Mouse (Mus musculus) hindbrain, embryonic 14.5 days (tissue): ENCODE results near the gene Itpr3. TPM values are rescaled to one million over a fixed set of nuclear protein-coding genes. Genes with fewer than 3 reads are reported as not detected.

Experiments
- ATAC-seq: fragments of 200-750 bp; cut with Nextera tagmentation; 2 replicates; pipeline ENCODE4 v1.8.0; 2017; ENCODE audit warnings: moderate number of reproducible peaks, mild to moderate bottlenecking, moderate TSS enrichment, moderate library complexity; ENCODE audit not compliant: low FRiP score
- DNase-seq: peaks from one replicate; pipeline ENCODE4 v3.0.0-alpha.2; 2015; ENCODE audit warnings: low spot score
- H3K27ac ChIP-seq: fragments of 300-500 bp; sonication (generic); 2 replicates; pipeline ENCODE4 v1.5.1; 2014; ENCODE audit warnings: mild to moderate bottlenecking, moderate library complexity
- H3K27me3 ChIP-seq: fragments of 300-500 bp; sonication (generic); 2 replicates; pipeline ENCODE4 v1.6.1; 2014; ENCODE audit warnings: mild to moderate bottlenecking, low read length, mixed read lengths; ENCODE audit not compliant: control insufficient read depth, insufficient read depth
- H3K36me3 ChIP-seq: fragments of 300-500 bp; sonication (generic); replicated peaks from 2 replicates; pipeline ENCODE4 v1.6.1; 2014; ENCODE audit not compliant: control insufficient read depth, insufficient read depth
- H3K4me1 ChIP-seq: fragments of 300-500 bp; sonication (generic); replicated peaks from 2 replicates; pipeline ENCODE4 v1.6.1; 2014; ENCODE audit warnings: antibody characterized with exemption, low read length, mixed read lengths; ENCODE audit not compliant: control insufficient read depth, insufficient read depth
- H3K4me2 ChIP-seq: fragments of 300-500 bp; sonication (generic); replicated peaks from 2 replicates; pipeline ENCODE4 v1.6.1; 2014; ENCODE audit warnings: mild to moderate bottlenecking, moderate library complexity
- H3K4me3 ChIP-seq: fragments of 300-500 bp; sonication (generic); replicated peaks from 2 replicates; pipeline ENCODE4 v1.5.1; 2014; ENCODE audit warnings: mild to moderate bottlenecking, low read length
- H3K9ac ChIP-seq: fragments of 300-500 bp; sonication (generic); 2 replicates; pipeline ENCODE4 v1.6.1; 2014
- H3K9me3 ChIP-seq: fragments of 300-500 bp; sonication (generic); 2 replicates; pipeline ENCODE4 v1.6.1; 2016; ENCODE audit warnings: low read length; ENCODE audit not compliant: control insufficient read depth
- WGBS: fragments of 180-500 bp; shearing (Covaris S2); extraction: QIAGEN DNeasy Blood & Tissue Kit; methylation state at CpG from one replicate; pipeline ENCODE4 v1.1.7; 2014; 5-methylcytosine and 5-hydroxymethylcytosine counted together
- microRNA-seq: library from miRNA; unstranded; fragments of <30 nt; microRNA quantifications from one replicate; pipeline ENCODE4, GENCODE M21; 2016
- polyA plus RNA-seq: library from polyadenylated mRNA; unstranded; fragments of >200 nt; fragmentation: Nextera tagmentation; extraction: Ambion mirVana; gene quantifications from 2 replicates; pipeline ENCODE4 v1.2.1, GENCODE M21; 2014

The Itpr3 gene
- polyA plus RNA-seq, 1 experiment from 2014 or later = 1.8 TPM

DNA sequence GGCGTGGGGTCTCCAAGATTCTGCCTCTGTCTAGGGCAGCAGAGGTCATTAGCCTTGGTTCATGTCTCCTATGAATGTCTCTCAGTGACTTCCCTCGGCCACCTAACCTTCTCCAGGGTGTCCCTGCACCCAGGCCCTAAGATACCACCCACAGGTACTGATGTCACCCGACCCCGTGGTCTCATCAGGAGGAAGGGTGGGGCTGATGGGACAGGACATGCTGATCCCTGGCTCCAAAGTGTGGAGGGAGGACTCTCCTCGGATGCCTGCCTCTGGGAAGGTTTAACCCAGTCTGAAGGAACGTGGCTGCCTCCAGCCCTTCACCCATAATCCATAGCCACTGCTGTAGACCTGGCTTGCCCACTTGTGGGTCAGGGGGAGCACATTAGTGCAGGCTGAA lies 109.8 kb downstream of the Itpr3 start:
- Histone ChIP-seq H3K4me2 (no peak overlapping the region), H3K27me3 (no peaks in the 10 kb centered on the region), H3K9ac (no peak overlapping the region), H3K27ac (no peak overlapping the region), H3K4me1 (no peaks in the 10 kb centered on the region), H3K36me3 (no peaks in the 10 kb centered on the region), H3K9me3 (no peaks in the 10 kb centered on the region), H3K4me3 (no peak overlapping the region)
- 83% methylated on average over 6 of the region's 6 CpGs for WGBS
- ATAC-seq (no peak), DNase-seq (no peak)

DNA sequence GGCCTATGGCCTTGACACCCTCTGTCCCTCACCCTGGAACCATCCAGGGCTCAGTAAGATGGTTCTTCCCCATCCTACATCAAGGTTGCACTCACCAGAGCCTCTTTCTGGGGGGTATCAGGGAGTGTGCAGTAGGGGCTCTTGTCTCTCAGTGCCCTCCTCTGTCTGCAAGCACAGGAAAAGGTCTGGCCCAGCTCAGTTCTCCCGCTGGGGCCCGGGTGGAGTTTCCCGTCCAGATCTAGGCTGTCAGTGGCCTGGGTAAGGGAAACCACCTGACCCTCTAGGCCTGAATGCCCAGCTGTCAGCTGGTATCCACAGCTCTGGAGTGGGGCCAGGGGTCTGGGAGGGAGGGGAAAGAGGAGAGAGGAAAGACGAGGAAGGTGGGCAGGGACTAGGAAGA lies 110.4 kb downstream of the Itpr3 start, which contains the start of gene Ip6k3:
TSS of gene Ip6k3 (minus strand) at position 251 of the 400 bp plus-strand sequence.
- Histone ChIP-seq H3K4me3 (no peak within 1 kb of the TSS), H3K9ac (no peak within 1 kb of the TSS), H3K36me3 (no peaks in the 10 kb centered on the region), H3K4me2 (no peak within 1 kb of the TSS), H3K27me3 (no peaks in the 10 kb centered on the region), H3K4me1 (no peaks in the 10 kb centered on the region), H3K27ac (no peak within 1 kb of the TSS), H3K9me3 (no peaks in the 10 kb centered on the region)
- ATAC-seq (no peak), DNase-seq (no peak)
- WGBS = 55% methylated on average over 4 of the region's 4 CpGs

DNA sequence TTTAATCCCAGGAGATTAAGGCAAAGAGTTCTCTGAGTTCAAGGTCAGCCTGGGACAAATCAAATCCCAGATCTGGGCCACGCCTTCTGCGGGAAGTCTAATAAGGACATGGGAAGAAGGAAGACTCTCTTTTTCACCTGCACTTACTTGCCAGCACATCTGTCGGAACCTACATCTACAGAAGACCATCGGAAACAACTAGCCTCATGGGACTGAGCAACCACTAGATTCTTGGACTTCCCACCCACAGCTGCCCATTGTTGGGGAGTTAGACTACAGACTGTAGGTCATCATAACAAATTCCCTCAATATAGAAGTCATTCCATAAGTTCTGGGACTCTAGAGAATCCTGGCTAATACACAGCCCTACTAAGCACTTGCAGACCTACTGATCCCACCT lies 111.5 kb downstream of the Itpr3 start:
- H3K4me2 ChIP-seq = no peak overlapping the region
- ATAC-seq = no peak
- H3K9me3 ChIP-seq = no peaks in the 10 kb centered on the region
- no peak overlapping the region for H3K9ac ChIP-seq
- H3K4me3 ChIP-seq = no peak overlapping the region
- no peak for DNase-seq
- no peak overlapping the region for H3K27ac ChIP-seq
- no peaks in the 10 kb centered on the region for H3K36me3 ChIP-seq
- H3K27me3 ChIP-seq = no peaks in the 10 kb centered on the region
- WGBS = 94% methylated on average over 4 of the region's 4 CpGs
- H3K4me1 ChIP-seq = no peaks in the 10 kb centered on the region

DNA sequence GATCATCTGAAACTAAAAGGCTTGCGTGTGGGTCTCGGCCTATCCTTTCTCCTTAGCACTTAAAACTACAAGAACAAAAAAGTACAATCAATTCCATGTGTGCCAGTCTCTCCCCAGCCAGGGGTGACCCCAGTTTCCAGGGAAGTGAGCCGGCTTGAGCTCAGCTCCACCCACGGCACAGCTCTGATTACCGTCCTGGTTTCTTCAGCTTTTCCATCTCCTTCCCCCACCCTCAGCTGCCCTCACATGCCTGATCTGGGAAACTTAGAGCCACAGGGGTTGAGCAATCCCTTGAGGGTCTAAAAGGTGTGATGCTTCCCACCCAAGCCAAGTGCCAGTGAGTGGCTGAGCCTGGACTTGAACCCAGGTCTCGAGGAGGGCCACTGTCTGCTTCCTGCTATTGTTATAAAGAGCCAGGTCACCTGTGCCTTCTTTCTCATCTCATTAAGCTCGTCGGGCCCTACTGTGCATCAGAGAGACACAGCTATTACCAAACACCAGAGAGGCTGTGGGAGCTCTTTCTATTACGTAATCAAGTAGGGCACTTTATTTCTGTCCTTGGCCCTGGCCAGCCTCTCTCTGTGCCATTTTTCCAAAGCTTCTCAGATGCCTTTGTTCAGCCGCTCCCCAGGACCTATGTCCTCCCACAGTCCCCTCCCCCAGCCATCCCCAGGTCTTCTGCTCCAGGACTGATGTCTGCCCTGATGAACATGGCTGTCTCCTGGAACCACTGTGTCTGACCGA lies 113.0 kb downstream of the Itpr3 start:
- no peak overlapping the region for H3K4me3 ChIP-seq
- H3K27me3 ChIP-seq = no peaks in the 10 kb centered on the region
- H3K4me1 ChIP-seq = peaks cover under 1% of the 10 kb centered on the region
- no peak overlapping the region for H3K9ac ChIP-seq
- H3K36me3 ChIP-seq = no peaks in the 10 kb centered on the region
- no peaks in the 10 kb centered on the region for H3K9me3 ChIP-seq
- no peak overlapping the region for H3K4me2 ChIP-seq
- WGBS = 78% methylated on average over 11 of the region's 11 CpGs
- ATAC-seq (no peak), DNase-seq (no peak)
- H3K27ac ChIP-seq = no peak overlapping the region

DNA sequence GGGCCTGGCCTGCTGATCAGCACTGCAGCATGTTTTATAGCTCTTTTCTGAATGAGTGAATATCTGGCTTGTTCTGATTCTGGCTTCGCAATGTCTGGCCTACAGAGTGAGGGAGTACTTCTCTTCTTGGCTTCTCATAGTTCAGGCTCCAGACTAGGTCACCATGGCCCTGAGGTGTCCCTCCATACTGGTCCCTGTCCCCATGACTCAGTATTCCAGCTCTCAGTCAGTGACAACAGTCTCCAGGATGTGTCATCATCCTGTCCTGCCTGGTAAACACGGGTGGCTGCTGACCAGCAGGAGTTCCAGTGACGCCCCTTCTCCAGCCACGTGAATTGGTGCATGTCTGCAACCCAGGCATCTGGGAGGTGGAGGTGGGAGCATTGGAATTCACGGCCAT lies 114.0 kb downstream of the Itpr3 start:
- no peak overlapping the region for H3K4me2 ChIP-seq
- 71% methylated on average over 5 of the region's 5 CpGs for WGBS
- DNase-seq (no peak), ATAC-seq (no peak)
- peaks cover 11% of the 10 kb centered on the region for H3K4me1 ChIP-seq
- H3K4me3 ChIP-seq = no peak overlapping the region
- H3K27me3 ChIP-seq = no peaks in the 10 kb centered on the region
- H3K27ac ChIP-seq = no peak overlapping the region
- no peaks in the 10 kb centered on the region for H3K36me3 ChIP-seq
- no peaks in the 10 kb centered on the region for H3K9me3 ChIP-seq
- no peak overlapping the region for H3K9ac ChIP-seq

Small RNAs within 50 kb of the gene (microRNA-seq; reads per million reads assigned to microRNA genes)
- gene Mir7677 = not detected

Other genes with a start within 250 kb of the Itpr3 start
- gene Nkx2-5, start 212.3 kb upstream of the Itpr3 start, polyA plus RNA-seq = not detected in 2 replicates
- gene Kifc5b, start 140.2 kb upstream of the Itpr3 start, polyA plus RNA-seq = 0.90 and 2.1 TPM in 2 replicates
- 20.6 and 23.3 TPM in 2 replicates for gene Phf1, start 124.3 kb upstream of the Itpr3 start, polyA plus RNA-seq
- 112 and 113 TPM in 2 replicates for gene Cuta, start 117.7 kb upstream of the Itpr3 start, polyA plus RNA-seq
- gene Syngap1, start 116.1 kb upstream of the Itpr3 start, polyA plus RNA-seq = 4.3 and 5.0 TPM in 2 replicates
- gene Zbtb9, start 84.1 kb upstream of the Itpr3 start, polyA plus RNA-seq = 9.7 and 11.1 TPM in 2 replicates
- gene Bak1, start 28.3 kb upstream of the Itpr3 start, polyA plus RNA-seq = 5.9 and 6.9 TPM in 2 replicates
- gene Uqcc2, start 76.6 kb downstream of the Itpr3 start, polyA plus RNA-seq = 359 and 406 TPM in 2 replicates
- 0.60 and 0.80 TPM in 2 replicates for gene Ip6k3, start 110.5 kb downstream of the Itpr3 start, polyA plus RNA-seq
- 24.3 and 24.9 TPM in 2 replicates for gene Lemd2, start 147.2 kb downstream of the Itpr3 start, polyA plus RNA-seq